ENCODE assay signal across 34 mouse cellular contexts in genomic region chr1:144248206-144248605, GRCm38 (mm10). TPM values are rescaled to one million over a fixed set of nuclear protein-coding genes. Genes with fewer than 3 reads are reported as not detected.
DNase-seq lines count a peak whose midpoint lies in the region; ATAC-seq and TF ChIP-seq lines count a peak whose summit lies in the region.
"Had no signal": no experiment of that assay in that cellular context is flagged by ENCODE, and none has a peak within 500 bp of the region (broad histone marks: within the 10 kb centered on the region; RNA-seq: fewer than 3 reads in every experiment).

No protein-coding gene starts in this region.

- H3K36me3 ChIP-seq in liver, adult 2 months (ENCODE audit: control insufficient read depth, insufficient read depth, low read length) = no peaks in the 10 kb centered on the region; the same call in 1 of the 2 replicates
- H3K36me3 ChIP-seq in G1E (replicated peaks) = peaks cover 7% of the 10 kb centered on the region
- no peaks in the 10 kb centered on the region for H3K36me3 ChIP-seq in heart, embryonic 11.5 days (ENCODE audit: control insufficient read depth, insufficient read depth, low read length)
- H3K36me3 ChIP-seq: forebrain, embryonic 10.5 days; heart, embryonic 12.5 days; heart, embryonic 15.5 days had no signal

- no peak for DNase-seq in liver, adult 2 months (ENCODE audit: extremely low read depth, low read depth, low spot score)
- DNase-seq in liver = no peak
- DNase-seq in 416B (ENCODE audit: low read depth) = peak; percentile 75
- no peak for DNase-seq in G1E (ENCODE audit: low spot score)
- DNase-seq in induced T-regulatory cell, adult 2 months (ENCODE audit: low read depth) = peak; percentile 71
- no peak for DNase-seq in adrenal gland, postnatal 10 days
- DNase-seq in heart, postnatal 10 days = no peak
- DNase-seq: adrenal gland, postnatal 14 days; cerebellum, adult 11-12 months; cerebellum, adult 8-10 months; cerebellum, postnatal 10 days; cerebellum, postnatal 36 days; embryo, embryonic 11 days; gastrocnemius, adult 2 months; gastrocnemius, postnatal 14 days; heart, adult 11 months; heart, postnatal 14 days; heart, postnatal 4 days had no signal

- H3K27me3 ChIP-seq in liver, adult 2 months (ENCODE audit: control insufficient read depth, insufficient read depth, low read length) = no peaks in the 10 kb centered on the region
- H3K27me3 ChIP-seq in G1E (ENCODE audit: insufficient read depth, low read length) = no peaks in the 10 kb centered on the region
- H3K27me3 ChIP-seq in heart, embryonic 11.5 days (ENCODE audit: control insufficient read depth, insufficient read depth, low read length) = no peaks in the 10 kb centered on the region
- H3K27me3 ChIP-seq: forebrain, embryonic 13.5 days; heart, embryonic 12.5 days; heart, embryonic 15.5 days had no signal

- TF ChIP-seq POLR2A in liver, adult 2 months (IDR thresholded peaks at IDR 0.05; ENCODE audit: extremely low read depth, insufficient read depth, low read length) = no peak

- H3K27ac ChIP-seq in liver, adult 2 months (replicated peaks; ENCODE audit: insufficient read depth, low read depth, low read length) = no peak overlapping the region
- H3K27ac ChIP-seq in heart, embryonic 11.5 days (ENCODE audit: low read depth, low read length) = no peak overlapping the region
- H3K27ac ChIP-seq: forebrain, embryonic 10.5 days; forebrain, embryonic 13.5 days; gastrocnemius, adult 2 months; heart, embryonic 15.5 days; hindbrain, embryonic 14.5 days; hindbrain, postnatal 0 days had no signal

- H3K4me2 ChIP-seq in heart, embryonic 11.5 days = no peak overlapping the region
- H3K4me2 ChIP-seq: forebrain, embryonic 13.5 days; heart, embryonic 12.5 days; heart, embryonic 15.5 days; hindbrain, embryonic 14.5 days had no signal

- H3K79me2 ChIP-seq in liver, adult 2 months (ENCODE audit: control insufficient read depth, insufficient read depth, low read length) = no peaks in the 10 kb centered on the region

- H3K4me3 ChIP-seq in liver, adult 2 months (ENCODE audit: insufficient read depth, low read depth, low read length) = peak overlapping the region; percentile 27; the same call in 1 of the 2 replicates
- peak overlapping the region; percentile 65 for H3K4me3 ChIP-seq in G1E (ENCODE audit: low read depth, low read length)
- H3K4me3 ChIP-seq in heart, embryonic 11.5 days (ENCODE audit: low read depth, low read length) = no peak overlapping the region
- H3K4me3 ChIP-seq: forebrain, embryonic 10.5 days; forebrain, embryonic 13.5 days; gastrocnemius, adult 2 months; heart, embryonic 12.5 days; heart, embryonic 15.5 days had no signal

- H3K4me1 ChIP-seq in liver, adult 2 months (ENCODE audit: control insufficient read depth, insufficient read depth, low read length) = no peaks in the 10 kb centered on the region
- peaks cover 11% of the 10 kb centered on the region for H3K4me1 ChIP-seq in G1E (ENCODE audit: insufficient read depth, low read depth, low read length)
- H3K4me1 ChIP-seq in heart, embryonic 11.5 days (ENCODE audit: control insufficient read depth, insufficient read depth, low read length) = no peaks in the 10 kb centered on the region
- H3K4me1 ChIP-seq: forebrain, embryonic 10.5 days; forebrain, embryonic 13.5 days; heart, embryonic 12.5 days; heart, embryonic 15.5 days had no signal

- H3K9ac ChIP-seq in liver, adult 2 months (ENCODE audit: low read depth, low read length) = no peak overlapping the region
- no peak overlapping the region for H3K9ac ChIP-seq in heart, embryonic 11.5 days (ENCODE audit: low read depth, low read length)
- H3K9ac ChIP-seq: forebrain, embryonic 13.5 days; heart, embryonic 12.5 days; heart, embryonic 15.5 days; hindbrain, embryonic 14.5 days had no signal

- H3K9me3 ChIP-seq in G1E (replicated peaks) = no peaks in the 10 kb centered on the region
- H3K9me3 ChIP-seq in heart, embryonic 11.5 days (replicated peaks; ENCODE audit: control insufficient read depth, low read length) = no peaks in the 10 kb centered on the region
- H3K9me3 ChIP-seq: forebrain, embryonic 10.5 days; forebrain, embryonic 13.5 days; heart, embryonic 12.5 days had no signal

- 66% methylated on average over 3 of the region's 3 CpGs for WGBS in liver, adult 2 months
- WGBS in heart, embryonic 11.5 days (ENCODE audit: insufficient replicate concordance) = 87% methylated on average over 3 of the region's 3 CpGs

- intact Hi-C loops in heart, postnatal 10 days (cut with DNase I) = no loop called here

- TF ChIP-seq CTCF in liver, adult 2 months (IDR thresholded peaks at IDR 0.05; ENCODE audit: low read depth, low read length) = no peak
- TF ChIP-seq CTCF in G1E (IDR thresholded peaks at IDR 0.05; ENCODE audit: low read depth, low read length) = no peak

- ATAC-seq in G1E (ENCODE audit: extremely low read depth, insufficient number of reproducible peaks, low FRiP score, poor library complexity, severe bottlenecking) = no peak
- ATAC-seq in heart, embryonic 11.5 days (replicated peaks; ENCODE audit: insufficient number of reproducible peaks, low FRiP score, low TSS enrichment) = no peak
- ATAC-seq: forebrain, embryonic 13.5 days; forebrain, embryonic 16.5 days; hindbrain, postnatal 0 days; intestine, postnatal 0 days; Patski had no signal

RNA-seq across cellular contexts. Expression of gene Rgs1, which starts 0.8 kb away (rescaled TPM):
- 2.1 and 2.8 TPM in 2 replicates for total RNA-seq in liver, adult 2 months (2014; rRNA removed)
- not detected in 2 replicates for polyA plus RNA-seq in liver, adult 2 months (2012; rRNA removed)
- 101 and 121 TPM in 2 replicates for total RNA-seq in G1E (2014; fragmentation: Nextera tagmentation)
- total RNA-seq in G1E (2017) = 238 and 262 TPM in 2 replicates
- 0.99 and 1.6 TPM in 2 replicates for polyA plus RNA-seq in G1E (2012)
- total RNA-seq in adrenal gland, postnatal 10 days (2021) = 1 to 10 TPM; 1.2 to 1.5 TPM
- polyA plus RNA-seq in heart, embryonic 11.5 days (2014; fragmentation: Nextera tagmentation; extraction: Ambion mirVana) = not detected in 2 replicates
- not detected for total RNA-seq in heart, postnatal 10 days (2021)
- total RNA-seq: gastrocnemius, adult 2 months; gastrocnemius, postnatal 14 days; gastrocnemius, postnatal 4 days had no signal
- polyA plus RNA-seq: brain, embryonic 14.5 days; C2C12; embryonic facial prominence, embryonic 11.5 days; forebrain, embryonic 10.5 days; forebrain, embryonic 13.5 days; forebrain, embryonic 16.5 days; hindbrain, embryonic 11.5 days; hindbrain, embryonic 14.5 days; hindbrain, postnatal 0 days; intestine, embryonic 14.5 days; Patski had no signal

Comparison
In these comparisons a context has a peak if more than half of its experiments do, and no peak if none do; other contexts are left out.
1. DNase-seq: peak in 416B (single experiment) and induced T-regulatory cell, adult 2 months (single experiment); none in liver, adult 2 months (single experiment), liver (single experiment), G1E (single experiment), adrenal gland, postnatal 10 days (single experiment) and heart, postnatal 10 days (0 of 2).
2. RNA of gene Rgs1, which starts 0.8 kb away (total RNA-seq): 101 to 262 TPM in G1E; 2.1 to 2.8 TPM in liver, adult 2 months, 1.2 to 1.5 TPM in adrenal gland, postnatal 10 days and not detected in heart, postnatal 10 days; every median in the first group is over 10 times any median in the second.